Mouse (Mus musculus) common myeloid progenitor, adult 5-6 weeks (primary cell): ENCODE measurements around the gene Slc22a16. TPM values are rescaled to one million over a fixed set of nuclear protein-coding genes. Genes with fewer than 3 reads are reported as not detected.

Experiments used
- total RNA-seq: library from RNA; stranded (forward); fragments of 200-1000, 187-1606 nt; gene quantifications from 2 replicates; pipeline ENCODE4 v1.2.3, GENCODE M21; 2017

Gene Slc22a16
- total RNA-seq, 1 experiment from 2014 or later: not detected

Other genes starting within 250 kb of the Slc22a16 start
- gene Cdk19, start 230.8 kb upstream of the Slc22a16 start, total RNA-seq: 60.0 and 65.2 TPM in 2 replicates
- gene Ddo, start 59.7 kb downstream of the Slc22a16 start, total RNA-seq: not detected in 2 replicates
- not detected in 2 replicates for gene Mettl24, start 112.9 kb downstream of the Slc22a16 start, total RNA-seq